Mouse (Mus musculus) embryonic facial prominence, embryonic 11.5 days (tissue): ENCODE results near the gene Tctex1d4. TPM values are rescaled to one million over a fixed set of nuclear protein-coding genes. Genes with fewer than 3 reads are reported as not detected.
A peak's percentile ranks its signal among the peaks of the same experiment; 100 is the strongest.

ENCODE experiments used
- ATAC-seq: fragments of 200-750 bp; cut with Nextera tagmentation; replicated peaks from 2 replicates; pipeline ENCODE4 v1.8.0; 2017; ENCODE audit warnings: low read depth; ENCODE audit not compliant: insufficient number of reproducible peaks, low FRiP score, low TSS enrichment
- DNase-seq: peaks from one replicate; pipeline ENCODE4 v3.0.0-alpha.2; 2015; ENCODE audit warnings: low spot score
- H3K27ac ChIP-seq: fragments of 300-500 bp; sonication (generic); replicated peaks from 2 replicates; pipeline ENCODE4 v1.5.1; 2014; ENCODE audit warnings: mild to moderate bottlenecking, low read depth, low read length, control low read depth
- H3K27me3 ChIP-seq: fragments of 300-500 bp; sonication (generic); 2 replicates; pipeline ENCODE4 v1.6.1; 2014; ENCODE audit warnings: mild to moderate bottlenecking, low read length, moderate library complexity, mixed read lengths; ENCODE audit not compliant: control insufficient read depth, insufficient read depth
- H3K36me3 ChIP-seq: fragments of 300-500 bp; sonication (generic); replicated peaks from 2 replicates; pipeline ENCODE4 v1.6.1; 2014; ENCODE audit warnings: low read depth, mild to moderate bottlenecking, low read length, moderate library complexity, mixed read lengths; ENCODE audit not compliant: control insufficient read depth, insufficient read depth
- H3K4me1 ChIP-seq: fragments of 300-500 bp; sonication (generic); 2 replicates; pipeline ENCODE4 v1.6.1; 2014; ENCODE audit warnings: low read length, mixed read lengths; ENCODE audit not compliant: control insufficient read depth, insufficient read depth
- H3K4me2 ChIP-seq: fragments of 300-500 bp; sonication (generic); 2 replicates; pipeline ENCODE4 v1.6.1; 2014; ENCODE audit warnings: low read depth, mild to moderate bottlenecking, control low read depth, low read length, moderate library complexity
- H3K4me3 ChIP-seq: fragments of 300-500 bp; sonication (generic); 2 replicates; pipeline ENCODE4 v1.5.1; 2014; ENCODE audit warnings: low read depth, low read length, control low read depth
- H3K9ac ChIP-seq: fragments of 300-500 bp; sonication (generic); replicated peaks from 2 replicates; pipeline ENCODE4 v1.6.1; 2014; ENCODE audit warnings: mild to moderate bottlenecking, control low read depth, low read length
- H3K9me3 ChIP-seq: fragments of 300-500 bp; sonication (generic); replicated peaks from 2 replicates; pipeline ENCODE4 v1.6.1; 2016; ENCODE audit warnings: mild to moderate bottlenecking, low read length, inconsistent platforms, mixed read lengths; ENCODE audit not compliant: control insufficient read depth
- WGBS: fragments of 180-500 bp; shearing (Covaris S2); extraction: QIAGEN DNeasy Blood & Tissue Kit; methylation state at CpG from one replicate; pipeline ENCODE4 v1.1.7; 2014; 5-methylcytosine and 5-hydroxymethylcytosine counted together
- polyA plus RNA-seq: library from polyadenylated mRNA; unstranded; fragments of >200 nt; fragmentation: Nextera tagmentation; extraction: Ambion mirVana; gene quantifications from 2 replicates; pipeline ENCODE4 v1.2.1, GENCODE M21; 2014

Tctex1d4 gene
- polyA plus RNA-seq, 1 experiment from 2014 or later = not detected

GRCm38 (mm10) chr4:117120445-117121414 lies 5.9 kb upstream of the Tctex1d4 start:
- peak overlapping the region; percentile 79 for H3K9ac ChIP-seq
- peak; percentile 91 for ATAC-seq
- H3K4me1 ChIP-seq = peaks cover 7% of the 10 kb centered on the region
- H3K36me3 ChIP-seq = no peaks in the 10 kb centered on the region
- H3K27ac ChIP-seq = peak overlapping the region; percentile 64
- peak overlapping the region; percentile 100 for H3K4me2 ChIP-seq
- under 1% methylated on average over 69 of the region's 69 CpGs for WGBS
- no peaks in the 10 kb centered on the region for H3K27me3 ChIP-seq
- DNase-seq = peak; percentile 97
- no peaks in the 10 kb centered on the region for H3K9me3 ChIP-seq
- H3K4me3 ChIP-seq = peak overlapping the region; percentile 70

GRCm38 (mm10) chr4:117122209-117122608 lies 4.4 kb upstream of the Tctex1d4 start:
- H3K27me3 ChIP-seq = no peaks in the 10 kb centered on the region
- ATAC-seq (no peak), DNase-seq (no peak)
- H3K9ac ChIP-seq = no peak overlapping the region
- no peak overlapping the region for H3K4me2 ChIP-seq
- H3K9me3 ChIP-seq = no peaks in the 10 kb centered on the region
- peaks cover 10% of the 10 kb centered on the region for H3K4me1 ChIP-seq
- H3K27ac ChIP-seq = no peak overlapping the region
- no peak overlapping the region for H3K4me3 ChIP-seq
- 87% methylated on average over 4 of the region's 4 CpGs for WGBS
- H3K36me3 ChIP-seq = no peaks in the 10 kb centered on the region

GRCm38 (mm10) chr4:117123546-117124217 lies 2.9 kb upstream of the Tctex1d4 start:
- DNase-seq = no peak
- Histone ChIP-seq H3K36me3 (no peaks in the 10 kb centered on the region), H3K9me3 (no peaks in the 10 kb centered on the region), H3K27me3 (no peaks in the 10 kb centered on the region), H3K4me3 (no peak overlapping the region), H3K4me1 (peaks cover 10% of the 10 kb centered on the region), H3K9ac (no peak overlapping the region), H3K4me2 (no peak overlapping the region), H3K27ac (no peak overlapping the region)
- no peak for ATAC-seq
- 91% methylated on average over 7 of the region's 9 CpGs for WGBS

GRCm38 (mm10) chr4:117124218-117124517 lies 2.4 kb upstream of the Tctex1d4 start:
- DNase-seq (no peak), ATAC-seq (no peak)
- Histone ChIP-seq H3K36me3 (no peaks in the 10 kb centered on the region; the same call in 1 of the 2 replicates), H3K4me3 (no peak overlapping the region), H3K4me1 (peaks cover 10% of the 10 kb centered on the region), H3K4me2 (no peak overlapping the region), H3K27ac (no peak overlapping the region), H3K27me3 (no peaks in the 10 kb centered on the region), H3K9ac (no peak overlapping the region), H3K9me3 (no peaks in the 10 kb centered on the region)
- 84% methylated on average over 3 of the region's 3 CpGs for WGBS

- no peak overlapping the region for H3K4me3 ChIP-seq
- peaks cover 10% of the 10 kb centered on the region for H3K4me1 ChIP-seq
- peak overlapping the region; percentile 63; the same call in 1 of the 2 replicates for H3K27ac ChIP-seq
- H3K4me2 ChIP-seq = no peak overlapping the region
- 61% methylated on average over 14 of the region's 14 CpGs for WGBS
- no peaks in the 10 kb centered on the region for H3K9me3 ChIP-seq
- H3K9ac ChIP-seq = peak overlapping the region; percentile 63
- H3K36me3 ChIP-seq = no peaks in the 10 kb centered on the region; the same call in 1 of the 2 replicates
- ATAC-seq (no peak), DNase-seq (no peak)
- H3K27me3 ChIP-seq = no peaks in the 10 kb centered on the region
Measured at GRCm38 (mm10) chr4:117124518-117125347, 1.9 kb upstream of the Tctex1d4 start.

- Histone ChIP-seq H3K27me3 (no peaks in the 10 kb centered on the region), H3K36me3 (no peaks in the 10 kb centered on the region; the same call in 1 of the 2 replicates), H3K4me3 (no peak within 1 kb of the TSS), H3K4me2 (no peak within 1 kb of the TSS; the same call in 1 of the 2 replicates), H3K4me1 (peaks cover 10% of the 10 kb centered on the region), H3K9ac (peak within 1 kb of the TSS; percentile 63), H3K9me3 (no peaks in the 10 kb centered on the region), H3K27ac (peak within 1 kb of the TSS; percentile 63)
- WGBS = 36% methylated on average over 8 of the region's 8 CpGs
- DNase-seq (peak; percentile 67), ATAC-seq (no peak)
Measured at GRCm38 (mm10) chr4:117125348-117125909, 1.2 kb upstream of the Tctex1d4 start, which contains the start of gene Btbd19. Btbd19 (minus strand) TSS chr4:117125725.

- ATAC-seq (no peak), DNase-seq (no peak)
- H3K4me3 ChIP-seq = no peak overlapping the region
- peak overlapping the region; percentile 63; the same call in 1 of the 2 replicates for H3K9ac ChIP-seq
- H3K4me1 ChIP-seq = peaks cover 10% of the 10 kb centered on the region
- peak overlapping the region; percentile 43; the same call in 1 of the 2 replicates for H3K27ac ChIP-seq
- H3K9me3 ChIP-seq = no peaks in the 10 kb centered on the region
- no peaks in the 10 kb centered on the region; the same call in 1 of the 2 replicates for H3K36me3 ChIP-seq
- no peaks in the 10 kb centered on the region for H3K27me3 ChIP-seq
- no peak overlapping the region for H3K4me2 ChIP-seq
- 47% methylated on average over 15 of the region's 15 CpGs for WGBS
Measured at GRCm38 (mm10) chr4:117125910-117126674, 502 bp upstream of the Tctex1d4 start.
